Mouse (Mus musculus): Measurements from ENCODE around the gene Foxn3. TPM values are rescaled to one million over a fixed set of nuclear protein-coding genes. Genes with fewer than 3 reads are reported as not detected.

Gene Foxn3
- polyA plus RNA-seq, 1 experiment from 2014 or later, result 86.3 TPM

- ATAC-seq (ENCODE audit: low read depth) (no peak), DNase-seq (ENCODE audit: low spot score) (no peak)
- no peaks in the 10 kb centered on the region for H3K36me3 ChIP-seq (ENCODE audit: control insufficient read depth, insufficient read depth, low read length)
- no peak overlapping the region for H3K9ac ChIP-seq (ENCODE audit: low read depth, low read length)
- no peak overlapping the region for H3K4me3 ChIP-seq (ENCODE audit: low read depth, low read length)
- H3K4me2 ChIP-seq (ENCODE audit: low read depth, low read length), result no peak overlapping the region
- no peaks in the 10 kb centered on the region for H3K4me1 ChIP-seq (ENCODE audit: control insufficient read depth, insufficient read depth, low read length)
- no peaks in the 10 kb centered on the region for H3K27me3 ChIP-seq (replicated peaks; ENCODE audit: control insufficient read depth, insufficient read depth, low read length)
- H3K9me3 ChIP-seq (ENCODE audit: control insufficient read depth, low read length), result no peaks in the 10 kb centered on the region
- H3K27ac ChIP-seq (replicated peaks; ENCODE audit: low read depth, low read length), result no peak overlapping the region
- WGBS, result 94% methylated on average over 3 of the region's 3 CpGs
Measured at GRCm38 (mm10) chr12:99442819-99443218, 120.6 kb downstream of the Foxn3 start.

- ATAC-seq (ENCODE audit: low read depth) (peak; percentile 12; the same call in 1 of the 2 replicates), DNase-seq (ENCODE audit: low spot score) (no peak)
- Histone ChIP-seq H3K4me1 (ENCODE audit: control insufficient read depth, insufficient read depth, low read length) (no peaks in the 10 kb centered on the region), H3K36me3 (ENCODE audit: control insufficient read depth, insufficient read depth, low read length) (no peaks in the 10 kb centered on the region), H3K4me3 (ENCODE audit: low read depth, low read length) (no peak overlapping the region), H3K9ac (ENCODE audit: low read depth, low read length) (no peak overlapping the region), H3K4me2 (ENCODE audit: low read depth, low read length) (no peak overlapping the region), H3K9me3 (ENCODE audit: control insufficient read depth, low read length) (no peaks in the 10 kb centered on the region), H3K27me3 (replicated peaks; ENCODE audit: control insufficient read depth, insufficient read depth, low read length) (no peaks in the 10 kb centered on the region), H3K27ac (replicated peaks; ENCODE audit: low read depth, low read length) (no peak overlapping the region)
- WGBS, result 66% methylated on average over 4 of the region's 4 CpGs
Measured at GRCm38 (mm10) chr12:99440953-99441352, 122.4 kb downstream of the Foxn3 start.

- WGBS, result 76% methylated on average over 3 of the region's 3 CpGs
- ATAC-seq (ENCODE audit: low read depth) (no peak), DNase-seq (ENCODE audit: low spot score) (no peak)
Measured at GRCm38 (mm10) chr12:99440022-99440421, 123.4 kb downstream of the Foxn3 start.

GRCm38 (mm10) chr12:99435189-99435588 lies 128.2 kb downstream of the Foxn3 start:
- 95% methylated on average over 4 of the region's 4 CpGs for WGBS
- Histone ChIP-seq H3K4me3 (ENCODE audit: low read depth, low read length) (no peak overlapping the region), H3K27me3 (replicated peaks; ENCODE audit: control insufficient read depth, insufficient read depth, low read length) (no peaks in the 10 kb centered on the region), H3K9ac (ENCODE audit: low read depth, low read length) (no peak overlapping the region), H3K4me2 (ENCODE audit: low read depth, low read length) (no peak overlapping the region), H3K4me1 (ENCODE audit: control insufficient read depth, insufficient read depth, low read length) (no peaks in the 10 kb centered on the region), H3K9me3 (ENCODE audit: control insufficient read depth, low read length) (no peaks in the 10 kb centered on the region), H3K27ac (replicated peaks; ENCODE audit: low read depth, low read length) (no peak overlapping the region), H3K36me3 (ENCODE audit: control insufficient read depth, insufficient read depth, low read length) (no peaks in the 10 kb centered on the region)
- ATAC-seq (ENCODE audit: low read depth) (no peak), DNase-seq (ENCODE audit: low spot score) (no peak)

More at GRCm38 (mm10) chr12:99440022-99440421, 123.4 kb downstream of the Foxn3 start:
- Histone ChIP-seq H3K36me3 (ENCODE audit: control insufficient read depth, insufficient read depth, low read length) (no peaks in the 10 kb centered on the region), H3K9me3 (ENCODE audit: control insufficient read depth, low read length) (no peaks in the 10 kb centered on the region), H3K27ac (replicated peaks; ENCODE audit: low read depth, low read length) (no peak overlapping the region), H3K4me1 (ENCODE audit: control insufficient read depth, insufficient read depth, low read length) (no peaks in the 10 kb centered on the region), H3K4me2 (ENCODE audit: low read depth, low read length) (no peak overlapping the region), H3K9ac (ENCODE audit: low read depth, low read length) (no peak overlapping the region), H3K27me3 (replicated peaks; ENCODE audit: control insufficient read depth, insufficient read depth, low read length) (no peaks in the 10 kb centered on the region), H3K4me3 (ENCODE audit: low read depth, low read length) (no peak overlapping the region)

GRCm38 (mm10) chr12:99433402-99433801 lies 130.0 kb downstream of the Foxn3 start:
- H3K4me2 ChIP-seq (ENCODE audit: low read depth, low read length), result no peak overlapping the region
- no peak for DNase-seq (ENCODE audit: low spot score)

GRCm38 (mm10) chr12:99431541-99431940 lies 131.8 kb downstream of the Foxn3 start:
- ATAC-seq (ENCODE audit: low read depth), result no peak

More at GRCm38 (mm10) chr12:99433402-99433801, 130.0 kb downstream of the Foxn3 start:
- Histone ChIP-seq H3K4me1 (ENCODE audit: control insufficient read depth, insufficient read depth, low read length) (no peaks in the 10 kb centered on the region), H3K27ac (replicated peaks; ENCODE audit: low read depth, low read length) (no peak overlapping the region), H3K9me3 (ENCODE audit: control insufficient read depth, low read length) (no peaks in the 10 kb centered on the region), H3K9ac (ENCODE audit: low read depth, low read length) (no peak overlapping the region), H3K36me3 (ENCODE audit: control insufficient read depth, insufficient read depth, low read length) (no peaks in the 10 kb centered on the region), H3K4me3 (ENCODE audit: low read depth, low read length) (no peak overlapping the region), H3K27me3 (replicated peaks; ENCODE audit: control insufficient read depth, insufficient read depth, low read length) (no peaks in the 10 kb centered on the region)
- WGBS, result 85% methylated on average over 5 of the region's 5 CpGs
- ATAC-seq (ENCODE audit: low read depth), result no peak

GRCm38 (mm10) chr12:99430992-99431391 lies 132.4 kb downstream of the Foxn3 start:
- no peak overlapping the region for H3K4me3 ChIP-seq (ENCODE audit: low read depth, low read length)
- no peaks in the 10 kb centered on the region for H3K4me1 ChIP-seq (ENCODE audit: control insufficient read depth, insufficient read depth, low read length)
- no peaks in the 10 kb centered on the region for H3K36me3 ChIP-seq (ENCODE audit: control insufficient read depth, insufficient read depth, low read length)
- no peak overlapping the region for H3K4me2 ChIP-seq (ENCODE audit: low read depth, low read length)
- no peak overlapping the region for H3K27ac ChIP-seq (replicated peaks; ENCODE audit: low read depth, low read length)
- no peaks in the 10 kb centered on the region for H3K27me3 ChIP-seq (replicated peaks; ENCODE audit: control insufficient read depth, insufficient read depth, low read length)
- DNase-seq (ENCODE audit: low spot score) (no peak), ATAC-seq (ENCODE audit: low read depth) (no peak)
- WGBS, result 98% methylated on average over 3 of the region's 3 CpGs
- no peak overlapping the region for H3K9ac ChIP-seq (ENCODE audit: low read depth, low read length)
- no peaks in the 10 kb centered on the region for H3K9me3 ChIP-seq (ENCODE audit: control insufficient read depth, low read length)

More at GRCm38 (mm10) chr12:99431541-99431940, 131.8 kb downstream of the Foxn3 start:
- no peaks in the 10 kb centered on the region for H3K9me3 ChIP-seq (ENCODE audit: control insufficient read depth, low read length)
- H3K4me3 ChIP-seq (ENCODE audit: low read depth, low read length), result no peak overlapping the region
- H3K36me3 ChIP-seq (ENCODE audit: control insufficient read depth, insufficient read depth, low read length), result no peaks in the 10 kb centered on the region
- 91% methylated on average over 6 of the region's 6 CpGs for WGBS
- no peaks in the 10 kb centered on the region for H3K27me3 ChIP-seq (replicated peaks; ENCODE audit: control insufficient read depth, insufficient read depth, low read length)
- H3K4me2 ChIP-seq (ENCODE audit: low read depth, low read length), result no peak overlapping the region
- no peaks in the 10 kb centered on the region for H3K4me1 ChIP-seq (ENCODE audit: control insufficient read depth, insufficient read depth, low read length)
- H3K9ac ChIP-seq (ENCODE audit: low read depth, low read length), result no peak overlapping the region
- no peak overlapping the region for H3K27ac ChIP-seq (replicated peaks; ENCODE audit: low read depth, low read length)
- DNase-seq (ENCODE audit: low spot score), result no peak

GRCm38 (mm10) chr12:99429101-99429500 lies 134.3 kb downstream of the Foxn3 start:
- no peak overlapping the region for H3K9ac ChIP-seq (ENCODE audit: low read depth, low read length)
- no peaks in the 10 kb centered on the region for H3K9me3 ChIP-seq (ENCODE audit: control insufficient read depth, low read length)
- H3K4me1 ChIP-seq (ENCODE audit: control insufficient read depth, insufficient read depth, low read length), result no peaks in the 10 kb centered on the region
- no peaks in the 10 kb centered on the region for H3K36me3 ChIP-seq (ENCODE audit: control insufficient read depth, insufficient read depth, low read length)
- H3K27ac ChIP-seq (replicated peaks; ENCODE audit: low read depth, low read length), result no peak overlapping the region
- H3K4me2 ChIP-seq (ENCODE audit: low read depth, low read length), result no peak overlapping the region
- DNase-seq (ENCODE audit: low spot score), result no peak
- no peak overlapping the region for H3K4me3 ChIP-seq (ENCODE audit: low read depth, low read length)
- no peak for ATAC-seq (ENCODE audit: low read depth)
- H3K27me3 ChIP-seq (replicated peaks; ENCODE audit: control insufficient read depth, insufficient read depth, low read length), result no peaks in the 10 kb centered on the region
- 90% methylated on average over 3 of the region's 3 CpGs for WGBS

GRCm38 (mm10) chr12:99426207-99426916 lies 137.0 kb downstream of the Foxn3 start:
- Histone ChIP-seq H3K4me2 (ENCODE audit: low read depth, low read length) (no peak overlapping the region), H3K27me3 (replicated peaks; ENCODE audit: control insufficient read depth, insufficient read depth, low read length) (no peaks in the 10 kb centered on the region), H3K9ac (ENCODE audit: low read depth, low read length) (no peak overlapping the region), H3K27ac (replicated peaks; ENCODE audit: low read depth, low read length) (no peak overlapping the region), H3K36me3 (ENCODE audit: control insufficient read depth, insufficient read depth, low read length) (no peaks in the 10 kb centered on the region), H3K4me1 (ENCODE audit: control insufficient read depth, insufficient read depth, low read length) (no peaks in the 10 kb centered on the region), H3K4me3 (ENCODE audit: low read depth, low read length) (no peak overlapping the region), H3K9me3 (ENCODE audit: control insufficient read depth, low read length) (no peaks in the 10 kb centered on the region)
- 73% methylated on average over 14 of the region's 14 CpGs for WGBS
- ATAC-seq (ENCODE audit: low read depth) (no peak), DNase-seq (ENCODE audit: low spot score) (no peak)

All from embryonic facial prominence, embryonic 14.5 days (tissue).